Mouse (Mus musculus) ES-CJ7 (cell line): ENCODE results near the gene Shroom1.
"Not testable (repeated sequence)": the region's sequence is repeated elsewhere in the genome, so short reads cannot be mapped to it uniquely, and the experiment has no call there.

Experiments used
- DNase-seq: peaks from one replicate; pipeline ENCODE4 v3.0.0; 2011; ENCODE audit warnings: low read depth, low spot score

The Shroom1 gene

DNA sequence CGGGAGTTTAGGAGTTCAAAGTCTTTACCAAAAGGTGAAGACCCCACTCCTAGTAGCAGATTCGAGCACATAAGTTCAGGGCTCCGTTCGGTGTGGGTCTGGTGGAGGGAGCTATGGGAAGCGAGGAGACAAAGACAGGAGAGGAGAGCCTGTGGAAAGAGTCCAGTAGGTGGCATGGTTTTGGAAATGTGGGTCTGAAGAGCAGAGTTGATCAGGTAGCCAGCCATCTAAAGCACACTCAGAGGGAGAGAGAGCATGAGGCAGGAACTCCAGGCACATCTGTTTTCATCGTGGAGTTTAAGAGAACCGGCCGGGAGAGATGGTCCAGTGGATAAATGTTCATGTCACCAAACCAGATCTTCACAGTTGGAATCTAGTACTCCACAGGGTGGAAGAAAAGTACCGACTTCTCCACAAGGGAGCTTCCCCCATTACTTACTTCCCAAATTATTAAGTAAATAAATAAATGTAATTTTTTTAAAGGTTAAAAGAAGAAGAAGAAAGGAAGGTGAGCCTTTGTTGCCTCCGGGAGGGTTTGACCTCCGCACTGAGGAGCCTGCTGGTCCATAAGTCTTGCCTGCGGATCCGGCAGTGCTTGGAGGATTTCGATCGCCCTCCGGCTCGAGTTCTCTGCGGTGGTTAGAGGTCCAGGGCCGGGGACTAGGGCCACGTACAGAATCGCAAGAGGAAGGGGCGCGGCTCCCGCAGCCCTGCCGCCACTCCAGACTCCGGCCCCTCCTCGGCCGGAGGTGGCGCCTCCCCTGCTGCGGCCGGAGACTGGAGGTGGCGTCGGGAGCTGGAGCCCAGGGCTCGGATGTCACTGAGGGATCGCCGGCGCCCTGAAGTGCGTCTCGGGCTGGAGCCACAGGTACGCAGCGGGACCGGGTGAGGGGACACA lies at the start of gene Shroom1, which contains the start of gene Gm10447:
Gene Shroom1 (plus strand): TSS at position 732 of the 898 bp plus-strand sequence.
Gene Gm10447 (minus strand): TSS at position 637 of the 898 bp plus-strand sequence.
- DNase-seq: peak; percentile 79

- peak; percentile 54 for DNase-seq
These were observed 45.3 kb upstream of the Shroom1 start for GRCm38 (mm10) chr11:53411738-53412137.

- DNase-seq: no peak
These were observed 43.1 kb upstream of the Shroom1 start for GRCm38 (mm10) chr11:53413871-53414270.

GRCm38 (mm10) chr11:53418048-53418447 lies 39.0 kb upstream of the Shroom1 start:
- DNase-seq: no peak

DNA sequence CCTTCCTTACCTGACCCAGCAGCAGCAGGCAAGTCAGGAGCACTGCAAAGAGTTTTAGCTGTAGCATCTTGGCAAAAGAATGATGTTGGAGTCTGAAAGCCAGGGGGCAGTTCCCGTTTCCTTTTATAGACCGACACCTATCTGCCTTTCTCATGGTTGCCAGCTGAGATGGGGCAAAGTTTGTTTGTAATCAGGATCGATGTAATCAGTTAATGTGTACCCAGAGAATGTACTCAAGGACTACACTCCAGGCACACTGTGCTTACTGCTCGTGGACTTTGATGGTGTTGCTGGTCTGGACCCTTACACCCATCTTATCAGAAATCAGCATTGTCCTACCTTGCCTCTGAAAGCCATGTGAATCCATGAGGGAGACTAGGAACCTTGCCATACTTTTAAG lies 34.0 kb upstream of the Shroom1 start, which contains the start of gene Leap2:
Gene Leap2 (minus strand): TSS at position 135 of the 400 bp plus-strand sequence.
- no peak for DNase-seq

DNA sequence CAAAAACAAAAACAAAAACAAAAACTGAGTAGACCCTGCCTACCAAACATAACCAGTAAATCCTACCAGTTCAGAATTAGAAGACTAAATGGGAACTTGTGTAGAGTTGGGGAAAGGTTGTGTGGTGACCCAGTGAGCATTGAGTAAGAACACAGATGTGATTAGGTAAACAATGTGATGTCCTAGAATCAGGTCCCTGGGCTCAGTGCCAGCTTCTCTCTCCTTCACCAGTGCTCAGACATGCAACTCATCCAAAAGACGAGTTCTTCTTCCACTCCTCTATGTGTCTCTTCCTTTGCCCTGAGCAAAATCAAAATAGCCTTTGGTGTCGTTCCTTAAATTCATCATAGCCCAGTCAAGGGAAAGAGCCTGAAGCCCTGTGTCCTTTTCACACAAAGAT lies 32.2 kb upstream of the Shroom1 start:
- no peak for DNase-seq

- DNase-seq: no peak
These were observed 31.8 kb upstream of the Shroom1 start for GRCm38 (mm10) chr11:53425251-53425650.

GRCm38 (mm10) chr11:53425711-53426255 lies 31.2 kb upstream of the Shroom1 start:
- DNase-seq: no peak

- not testable (repeated sequence) for DNase-seq
These were observed 30.1 kb upstream of the Shroom1 start for GRCm38 (mm10) chr11:53426914-53427313.

- DNase-seq: no peak
These were observed 28.9 kb upstream of the Shroom1 start for GRCm38 (mm10) chr11:53427993-53428715.

GRCm38 (mm10) chr11:53428716-53429057 lies 28.3 kb upstream of the Shroom1 start:
- DNase-seq: no peak

DNA sequence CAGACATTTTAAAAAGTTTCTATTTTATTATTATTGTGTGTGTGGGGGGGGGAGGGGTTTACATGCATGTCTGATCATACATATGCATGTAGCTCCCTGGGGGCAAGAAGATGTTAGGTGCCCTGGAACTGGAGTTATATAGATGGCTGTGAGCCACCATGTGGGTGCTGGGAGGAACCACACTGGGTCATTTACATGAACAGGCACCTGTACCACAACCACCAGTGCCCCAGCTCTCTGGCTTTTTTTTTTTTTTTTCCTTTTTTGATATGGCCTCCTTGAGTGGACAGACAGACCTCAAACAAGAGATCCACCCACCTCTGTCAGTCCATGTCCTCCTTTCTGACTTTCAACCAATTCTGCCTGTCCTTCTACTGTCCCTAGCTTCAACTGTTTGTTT lies 27.8 kb upstream of the Shroom1 start:
- peak; percentile 42 for DNase-seq

GRCm38 (mm10) chr11:53430300-53430669 lies 26.7 kb upstream of the Shroom1 start:
- DNase-seq: no peak

DNA sequence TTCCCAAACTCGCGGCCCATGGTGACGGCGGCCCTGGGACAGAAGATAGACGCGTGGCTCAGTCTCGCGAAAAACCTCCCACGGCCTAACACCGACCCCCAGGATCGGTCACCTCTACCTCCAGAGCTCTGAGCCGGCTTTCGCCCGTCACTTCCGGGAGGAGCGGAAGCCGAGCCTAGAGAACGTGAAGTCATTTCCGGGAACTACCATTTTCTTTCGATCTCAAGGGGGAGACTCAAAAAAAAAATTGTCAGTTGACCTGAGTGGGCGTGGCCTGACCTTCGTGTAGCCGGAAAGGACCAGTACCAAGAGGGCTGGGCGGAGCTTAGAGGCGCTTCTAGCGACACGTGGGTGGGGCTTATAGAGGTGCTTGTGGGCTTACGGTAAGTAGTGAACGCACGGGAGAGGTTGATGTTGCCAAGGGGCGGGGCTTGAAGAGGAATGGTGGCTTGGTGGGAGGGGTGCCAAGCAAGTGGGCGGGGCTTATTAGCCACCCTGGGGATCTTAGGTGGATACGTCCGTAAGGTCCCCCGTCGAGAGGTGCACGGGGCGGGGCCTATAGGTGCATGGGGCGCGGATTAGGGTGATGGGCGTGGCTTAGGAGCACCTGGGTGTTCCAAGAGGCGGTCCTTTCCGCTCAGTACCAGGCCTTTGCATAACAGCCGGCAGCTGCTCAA lies 26.2 kb upstream of the Shroom1 start, which contains the start of the genes Uqcrq and Gdf9:
Gene Uqcrq (minus strand): TSS at position 162 of the 677 bp plus-strand sequence.
Gene Gdf9 (plus strand): TSS at position 354 of the 677 bp plus-strand sequence.
- peak; percentile 100 for DNase-seq

DNA sequence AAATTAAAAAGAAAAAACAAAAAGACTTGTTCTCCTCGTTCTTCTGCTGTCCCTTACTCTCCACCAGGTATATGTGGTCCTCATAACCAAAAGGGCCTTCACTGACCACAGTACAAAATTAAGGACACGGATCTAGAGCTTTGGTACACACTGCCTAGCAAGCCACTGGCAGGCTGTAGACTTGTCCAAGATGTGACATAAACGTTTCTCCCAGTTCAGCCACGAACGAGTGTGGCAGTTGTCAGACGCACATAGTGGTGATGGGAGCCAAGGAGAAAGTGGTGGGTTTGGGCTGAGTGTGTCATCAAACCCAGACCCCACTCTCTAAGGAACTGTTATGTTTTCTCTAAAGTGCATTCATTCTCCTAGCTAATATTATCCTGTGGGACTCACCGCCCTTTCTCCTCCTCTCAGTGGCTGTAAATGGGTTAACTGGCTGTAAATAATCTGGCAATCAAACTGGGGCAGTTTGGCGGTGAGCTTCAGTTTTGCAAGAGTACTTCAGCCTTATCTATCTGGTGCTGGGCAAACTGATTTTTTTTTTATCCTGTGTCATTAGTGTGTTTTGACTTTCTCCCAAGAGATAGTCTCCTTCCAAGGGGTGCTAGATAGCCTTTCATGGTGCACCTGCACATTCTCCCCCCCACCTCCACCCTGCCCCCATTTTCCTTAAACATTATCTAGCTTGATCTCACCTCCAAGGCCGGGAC lies 25.5 kb upstream of the Shroom1 start:
- DNase-seq: no peak

DNA sequence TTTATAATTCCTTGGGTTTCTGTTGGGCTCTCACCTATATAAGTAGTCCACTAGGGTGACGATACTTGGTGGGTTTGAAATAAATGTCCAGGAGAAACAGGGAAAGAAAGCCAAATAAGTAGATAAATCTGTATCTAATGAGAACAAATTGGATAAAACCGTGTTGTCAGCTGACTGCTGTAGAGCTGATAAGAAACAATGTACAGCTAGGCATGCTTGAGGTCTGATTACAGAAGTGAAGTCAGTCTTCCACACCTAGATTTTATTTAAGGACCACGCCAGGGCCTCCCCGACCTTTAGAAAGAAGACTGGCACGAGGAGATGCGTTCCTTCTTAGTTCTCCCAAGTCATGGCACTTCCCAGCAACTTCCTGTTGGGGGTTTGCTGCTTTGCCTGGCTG lies 23.9 kb upstream of the Shroom1 start:
- DNase-seq: no peak

- DNase-seq: peak; percentile 51
These were observed 21.5 kb upstream of the Shroom1 start for GRCm38 (mm10) chr11:53435504-53435903.

DNA sequence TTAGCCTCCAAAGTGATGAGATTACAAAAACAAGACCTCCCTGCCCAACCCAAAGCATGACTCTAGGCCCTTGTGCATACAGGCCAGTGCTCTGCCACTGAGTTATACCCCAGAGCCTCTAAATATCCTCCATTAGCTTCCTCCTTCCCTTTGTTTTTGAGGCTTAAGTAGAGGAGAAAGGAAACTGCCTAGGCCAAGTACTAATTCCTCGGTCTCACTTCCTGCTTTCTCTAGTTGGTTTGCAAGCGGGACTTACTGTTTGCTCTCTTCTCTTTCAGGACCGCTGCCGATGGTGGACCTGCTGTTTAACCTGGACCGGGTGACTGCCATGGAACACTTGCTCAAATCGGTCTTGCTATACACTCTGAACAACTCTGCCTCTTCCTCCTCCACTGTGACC lies 20.7 kb upstream of the Shroom1 start:
- DNase-seq: no peak

- no peak for DNase-seq
These were observed 15.1 kb upstream of the Shroom1 start for GRCm38 (mm10) chr11:53441921-53442320.

- peak; percentile 64 for DNase-seq
These were observed 13.1 kb upstream of the Shroom1 start for GRCm38 (mm10) chr11:53443861-53444260.

DNA sequence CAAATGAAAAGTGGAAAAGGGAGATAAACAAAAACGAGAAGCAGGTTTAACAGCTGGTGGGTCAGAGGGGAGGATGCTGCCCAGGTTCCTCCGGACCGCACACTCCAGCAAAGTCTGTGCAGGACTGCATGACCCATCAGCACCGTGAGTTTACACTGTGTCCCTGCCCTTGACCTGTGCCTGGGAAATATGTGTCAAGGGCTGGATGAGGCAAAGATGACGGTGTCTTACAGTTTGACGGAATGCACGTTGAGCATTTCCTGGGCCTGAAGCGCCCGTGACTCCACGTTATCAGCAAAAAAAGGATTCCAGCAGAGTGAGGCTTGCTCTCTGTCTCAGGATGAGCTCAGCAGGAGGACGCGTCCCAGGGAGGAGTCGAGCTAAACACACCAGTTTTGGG lies 11.4 kb upstream of the Shroom1 start:
- no peak for DNase-seq
